Mouse (Mus musculus) lung, embryonic 16.5 days (tissue): Measurements from ENCODE around the gene Myh2. TPM values are rescaled to one million over a fixed set of nuclear protein-coding genes. Genes with fewer than 3 reads are reported as not detected.

Experiments
- ATAC-seq: fragments of 200-750 bp; cut with Nextera tagmentation; 2 replicates; pipeline ENCODE4 v1.8.0; 2017; ENCODE audit warnings: low read depth, mild to moderate bottlenecking, moderate library complexity
- H3K27ac ChIP-seq: fragments of 300-500 bp; sonication (generic); 2 replicates; pipeline ENCODE4 v1.5.1; 2014; ENCODE audit warnings: mild to moderate bottlenecking, control low read depth, low read length
- H3K27me3 ChIP-seq: fragments of 300-500 bp; sonication (generic); 2 replicates; pipeline ENCODE4 v1.6.1; 2014; ENCODE audit warnings: low read depth, low read length, mixed read lengths; ENCODE audit not compliant: control insufficient read depth, insufficient read depth
- H3K36me3 ChIP-seq: fragments of 300-500 bp; sonication (generic); 2 replicates; pipeline ENCODE4 v1.6.1; 2014; ENCODE audit warnings: low read length; ENCODE audit not compliant: control insufficient read depth, insufficient read depth
- H3K4me1 ChIP-seq: fragments of 300-500 bp; sonication (generic); replicated peaks from 2 replicates; pipeline ENCODE4 v1.6.1; 2014; ENCODE audit warnings: low read length, mixed read lengths; ENCODE audit not compliant: control insufficient read depth, insufficient read depth
- H3K4me2 ChIP-seq: fragments of 300-500 bp; sonication (generic); 2 replicates; pipeline ENCODE4 v1.6.1; 2014; ENCODE audit warnings: low read depth, low read length, control low read depth
- H3K4me3 ChIP-seq: fragments of 300-500 bp; sonication (generic); 2 replicates; pipeline ENCODE4 v1.5.1; 2014; ENCODE audit warnings: mild to moderate bottlenecking, low read length, control low read depth
- H3K9ac ChIP-seq: fragments of 300-500 bp; sonication (generic); 2 replicates; pipeline ENCODE4 v1.6.1; 2014; ENCODE audit warnings: low read length, control low read depth
- H3K9me3 ChIP-seq: fragments of 300-500 bp; sonication (generic); 2 replicates; pipeline ENCODE4 v1.6.1; 2016; ENCODE audit warnings: low read length; ENCODE audit not compliant: control insufficient read depth
- WGBS: fragments of 180-500 bp; shearing (Covaris S2); extraction: QIAGEN DNeasy Blood & Tissue Kit; methylation state at CpG from one replicate; pipeline ENCODE4 v1.1.7; 2014; 5-methylcytosine and 5-hydroxymethylcytosine counted together
- polyA plus RNA-seq: library from polyadenylated mRNA; unstranded; fragments of >200 nt; fragmentation: Nextera tagmentation; extraction: Ambion mirVana; gene quantifications from 2 replicates; pipeline ENCODE4 v1.2.1, GENCODE M21; 2015

Gene Myh2
- polyA plus RNA-seq, 1 experiment from 2014 or later: not detected

DNA sequence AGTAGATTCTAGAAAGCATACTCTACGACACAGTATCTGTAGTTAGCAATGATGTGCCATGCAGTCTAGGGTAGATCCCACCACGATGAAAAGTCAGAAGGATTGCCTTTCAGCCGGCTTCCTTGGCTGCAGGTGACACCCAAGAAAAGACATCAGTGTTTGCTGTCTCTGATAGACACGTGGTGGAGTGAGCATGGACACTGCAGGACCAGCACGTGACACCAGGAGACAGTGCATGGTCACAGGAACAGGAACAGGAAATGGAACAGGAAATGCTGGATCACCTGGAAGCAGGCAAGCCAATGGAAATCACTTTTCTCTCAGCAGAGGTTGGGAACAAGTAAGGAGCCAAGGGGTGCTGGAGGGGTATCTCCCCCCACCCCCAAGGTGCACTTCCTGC lies 27.8 kb upstream of the Myh2 start:
- 73% methylated on average over 5 of the region's 5 CpGs for WGBS
- no peaks in the 10 kb centered on the region for H3K4me1 ChIP-seq
- ATAC-seq: no peak
- H3K4me3 ChIP-seq: no peak overlapping the region
- no peaks in the 10 kb centered on the region for H3K9me3 ChIP-seq
- no peak overlapping the region for H3K9ac ChIP-seq
- H3K36me3 ChIP-seq: no peaks in the 10 kb centered on the region
- no peaks in the 10 kb centered on the region for H3K27me3 ChIP-seq
- H3K4me2 ChIP-seq: no peak overlapping the region
- no peak overlapping the region for H3K27ac ChIP-seq

DNA sequence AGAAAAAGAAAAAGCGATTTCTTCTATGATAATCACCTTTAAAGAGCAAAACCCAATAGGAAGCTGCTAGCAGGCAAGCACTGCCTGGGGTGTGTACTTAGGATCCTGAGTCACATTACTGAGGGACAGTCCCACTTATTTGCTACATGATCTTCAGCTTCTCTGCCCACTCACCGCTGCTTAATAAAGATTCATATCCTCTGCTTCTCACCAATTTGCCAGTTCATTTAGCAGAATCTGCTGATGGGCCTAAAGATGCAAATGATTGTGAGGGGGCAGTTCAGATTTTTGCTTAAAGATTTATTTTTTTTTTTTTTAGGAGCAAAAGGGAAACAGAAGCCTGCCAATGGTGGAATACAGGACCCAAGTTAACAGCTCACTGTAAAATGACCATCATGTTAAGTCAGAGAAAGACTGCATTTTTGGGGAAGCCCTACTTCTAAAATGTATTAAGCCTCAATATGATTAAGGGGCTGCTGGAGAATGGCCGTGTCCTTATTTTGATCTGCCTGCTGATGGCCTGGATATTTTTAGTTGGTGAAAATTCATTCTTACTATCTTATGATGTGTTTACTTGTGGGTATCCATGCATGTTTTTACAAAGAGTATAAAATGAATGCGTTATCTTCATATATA lies 26.8 kb upstream of the Myh2 start:
- H3K27ac ChIP-seq: no peak overlapping the region
- no peaks in the 10 kb centered on the region for H3K4me1 ChIP-seq
- no peak overlapping the region for H3K9ac ChIP-seq
- H3K27me3 ChIP-seq: no peaks in the 10 kb centered on the region
- H3K36me3 ChIP-seq: no peaks in the 10 kb centered on the region
- no peak overlapping the region for H3K4me2 ChIP-seq
- WGBS: 85% methylated on average over 4 of the region's 4 CpGs
- H3K9me3 ChIP-seq: no peaks in the 10 kb centered on the region
- ATAC-seq: no peak
- H3K4me3 ChIP-seq: no peak overlapping the region

DNA sequence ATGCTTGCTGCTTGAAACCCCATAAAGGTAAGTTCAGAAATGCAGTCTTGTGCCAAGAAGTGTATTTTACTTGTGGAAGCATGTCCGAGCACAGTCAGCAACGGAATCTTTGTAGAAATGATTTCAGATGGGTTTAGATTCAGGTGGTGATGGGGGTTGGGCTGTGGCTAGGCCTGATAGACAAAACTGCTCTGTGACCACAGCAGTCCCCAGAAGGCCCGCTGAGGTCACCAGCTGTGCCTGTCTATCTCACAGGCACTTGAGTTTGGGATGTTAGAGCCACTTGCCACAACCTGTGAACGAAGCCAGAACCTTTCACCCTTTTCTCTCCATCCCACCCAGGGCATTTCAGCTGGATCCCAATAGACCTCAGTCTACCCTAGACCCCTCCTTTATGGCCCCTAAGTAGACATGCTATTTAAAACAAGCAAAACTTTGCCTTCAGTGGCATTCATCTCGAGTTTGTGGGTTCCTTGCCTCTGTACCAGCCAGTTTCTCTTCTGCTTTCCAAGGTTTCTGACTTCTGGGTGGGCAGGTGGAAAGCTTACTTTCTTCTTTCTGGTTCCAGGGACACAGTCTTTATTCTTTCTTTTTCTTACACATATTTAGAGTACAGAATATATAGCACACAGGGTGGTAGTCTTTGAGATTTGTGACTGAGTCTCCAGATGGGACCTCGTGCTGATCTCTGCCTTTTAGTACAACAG lies 26.1 kb upstream of the Myh2 start:
- WGBS: 59% methylated on average over 6 of the region's 6 CpGs
- H3K4me2 ChIP-seq: no peak overlapping the region

DNA sequence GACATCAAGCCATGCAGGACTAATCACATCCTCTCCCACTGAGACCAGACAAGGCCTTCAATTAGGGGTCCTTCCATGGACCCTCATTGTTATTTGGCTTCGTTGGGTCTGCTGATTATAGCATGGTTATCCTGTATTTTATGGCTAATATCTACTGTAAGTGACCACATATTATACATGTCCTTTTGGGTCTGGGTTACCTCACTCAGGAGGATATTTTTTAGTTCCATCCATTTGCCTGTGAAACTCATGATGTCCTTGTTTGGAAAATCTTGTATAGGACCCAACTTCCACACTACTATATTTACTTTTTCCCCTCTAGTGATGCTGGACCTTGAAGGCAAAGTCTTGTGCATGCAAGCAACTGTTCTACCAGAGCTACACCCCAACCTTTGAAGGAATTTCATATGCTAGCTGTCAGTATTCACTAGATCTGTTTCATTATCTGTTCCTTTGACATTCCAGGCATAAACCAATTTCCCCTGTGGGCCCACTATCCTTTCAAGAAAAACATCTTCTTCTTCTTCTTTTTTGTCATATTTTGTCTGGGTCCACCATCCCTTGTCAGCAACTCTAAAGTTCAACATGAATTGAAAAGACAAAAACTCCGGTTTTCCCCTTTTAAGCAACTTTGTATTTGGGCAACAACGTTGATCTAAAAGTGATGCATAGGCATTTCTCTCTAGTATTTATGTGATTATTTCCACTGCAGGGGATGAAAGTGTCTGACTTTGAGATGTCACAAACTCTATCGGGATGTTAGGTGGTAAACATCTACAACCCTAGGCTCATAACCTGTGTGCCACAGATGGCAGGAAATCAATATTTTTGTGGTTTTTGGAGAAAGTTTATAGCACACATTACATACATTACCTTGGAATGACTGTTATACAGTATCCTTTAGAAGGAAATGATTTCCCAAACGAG lies 25.1 kb upstream of the Myh2 start:
- no peak for ATAC-seq
- 77% methylated on average over 5 of the region's 5 CpGs for WGBS
- H3K9ac ChIP-seq: no peak overlapping the region
- H3K4me3 ChIP-seq: no peak overlapping the region
- H3K4me2 ChIP-seq: no peak overlapping the region
- no peak overlapping the region for H3K27ac ChIP-seq
- no peaks in the 10 kb centered on the region for H3K36me3 ChIP-seq
- H3K9me3 ChIP-seq: no peaks in the 10 kb centered on the region
- no peaks in the 10 kb centered on the region for H3K4me1 ChIP-seq
- H3K27me3 ChIP-seq: no peaks in the 10 kb centered on the region

More for the DNA sequence above, 26.1 kb upstream of the Myh2 start:
- no peak for ATAC-seq
- no peaks in the 10 kb centered on the region for H3K36me3 ChIP-seq
- H3K9me3 ChIP-seq: no peaks in the 10 kb centered on the region
- no peaks in the 10 kb centered on the region for H3K27me3 ChIP-seq
- no peak overlapping the region for H3K4me3 ChIP-seq
- H3K9ac ChIP-seq: no peak overlapping the region
- H3K4me1 ChIP-seq: no peaks in the 10 kb centered on the region
- H3K27ac ChIP-seq: no peak overlapping the region

DNA sequence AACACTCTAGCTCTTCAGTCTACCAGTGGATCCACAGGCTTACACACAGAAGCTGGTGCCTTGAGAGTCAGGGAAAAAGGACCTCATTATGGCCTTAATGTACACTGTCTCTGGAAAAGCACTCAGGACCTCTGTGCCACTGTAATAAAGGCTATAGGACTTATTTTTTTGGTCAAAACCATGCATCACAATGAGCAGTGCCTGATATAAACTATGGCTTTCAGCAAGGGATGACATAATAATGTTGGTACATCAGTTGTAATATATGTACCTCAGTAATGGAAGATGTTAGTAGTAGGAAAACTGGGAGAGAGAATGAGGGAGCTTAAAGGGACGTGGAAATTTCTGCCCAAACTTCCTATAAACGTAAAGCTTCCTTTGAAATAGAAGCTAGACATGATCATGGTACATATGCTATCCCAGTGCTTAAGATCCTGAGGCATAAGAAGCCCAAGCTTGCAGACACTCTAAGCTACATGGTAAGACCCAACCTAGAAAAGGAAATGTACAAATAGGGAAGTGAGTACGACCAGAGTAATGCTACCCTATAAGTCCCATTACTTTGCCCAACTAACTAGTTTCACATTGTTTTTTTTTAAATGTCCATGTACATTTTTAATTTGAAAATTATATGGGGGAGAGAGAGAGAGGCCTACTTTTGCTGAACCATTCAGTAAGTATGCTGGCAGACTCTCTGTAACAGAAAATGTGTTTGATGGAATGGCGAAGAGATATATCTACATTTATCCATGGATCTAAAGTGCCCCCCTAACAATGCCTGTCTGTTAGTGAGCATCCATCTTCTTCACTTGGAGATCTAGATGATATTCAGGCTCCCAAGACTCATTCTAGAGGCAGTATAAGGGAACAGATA lies 24.2 kb upstream of the Myh2 start:
- Histone ChIP-seq H3K9me3 (no peaks in the 10 kb centered on the region), H3K27me3 (no peaks in the 10 kb centered on the region)
- WGBS: 83% methylated on average over 4 of the region's 4 CpGs

DNA sequence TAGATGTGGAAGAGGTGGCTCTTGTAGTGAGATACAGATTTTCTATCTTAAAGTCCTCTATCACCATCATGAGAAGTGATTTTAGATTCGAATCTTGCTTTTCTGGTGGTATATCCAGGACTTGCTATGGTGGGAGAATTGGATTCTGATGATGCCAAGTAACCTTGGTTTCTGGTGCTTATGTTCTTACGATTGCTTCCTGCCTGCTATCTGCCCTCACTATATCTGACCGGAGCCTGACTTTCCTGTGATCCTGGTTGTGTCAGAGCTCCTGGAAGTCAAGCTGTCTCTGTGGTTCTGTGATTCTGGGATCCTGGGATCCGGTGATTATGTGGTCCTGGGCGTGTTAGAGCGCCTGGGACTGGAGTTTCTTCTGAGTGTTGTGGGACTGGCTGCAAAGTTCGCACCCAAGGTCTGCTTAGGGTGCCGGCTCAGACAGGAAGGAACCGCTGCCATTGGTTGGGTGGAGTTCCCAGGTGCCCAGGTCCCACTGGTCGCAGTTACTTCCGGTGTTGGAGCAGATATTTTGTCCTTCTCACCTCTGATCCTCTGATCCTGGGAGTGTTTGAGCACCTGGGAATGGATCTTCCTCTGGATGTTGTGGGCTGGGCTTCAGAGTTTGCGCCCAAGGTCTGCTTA lies 23.4 kb upstream of the Myh2 start:
- no peak overlapping the region for H3K4me2 ChIP-seq
- H3K27me3 ChIP-seq: no peaks in the 10 kb centered on the region
- no peak overlapping the region for H3K4me3 ChIP-seq
- WGBS: 87% methylated on average over 12 of the region's 12 CpGs
- H3K36me3 ChIP-seq: no peaks in the 10 kb centered on the region
- no peak overlapping the region for H3K9ac ChIP-seq
- ATAC-seq: no peak
- no peak overlapping the region for H3K27ac ChIP-seq
- no peaks in the 10 kb centered on the region for H3K9me3 ChIP-seq
- no peaks in the 10 kb centered on the region for H3K4me1 ChIP-seq

More for the DNA sequence above, 24.2 kb upstream of the Myh2 start:
- Histone ChIP-seq H3K36me3 (no peaks in the 10 kb centered on the region), H3K4me1 (no peaks in the 10 kb centered on the region), H3K4me2 (no peak overlapping the region), H3K9ac (no peak overlapping the region), H3K4me3 (no peak overlapping the region), H3K27ac (no peak overlapping the region)
- ATAC-seq: no peak

DNA sequence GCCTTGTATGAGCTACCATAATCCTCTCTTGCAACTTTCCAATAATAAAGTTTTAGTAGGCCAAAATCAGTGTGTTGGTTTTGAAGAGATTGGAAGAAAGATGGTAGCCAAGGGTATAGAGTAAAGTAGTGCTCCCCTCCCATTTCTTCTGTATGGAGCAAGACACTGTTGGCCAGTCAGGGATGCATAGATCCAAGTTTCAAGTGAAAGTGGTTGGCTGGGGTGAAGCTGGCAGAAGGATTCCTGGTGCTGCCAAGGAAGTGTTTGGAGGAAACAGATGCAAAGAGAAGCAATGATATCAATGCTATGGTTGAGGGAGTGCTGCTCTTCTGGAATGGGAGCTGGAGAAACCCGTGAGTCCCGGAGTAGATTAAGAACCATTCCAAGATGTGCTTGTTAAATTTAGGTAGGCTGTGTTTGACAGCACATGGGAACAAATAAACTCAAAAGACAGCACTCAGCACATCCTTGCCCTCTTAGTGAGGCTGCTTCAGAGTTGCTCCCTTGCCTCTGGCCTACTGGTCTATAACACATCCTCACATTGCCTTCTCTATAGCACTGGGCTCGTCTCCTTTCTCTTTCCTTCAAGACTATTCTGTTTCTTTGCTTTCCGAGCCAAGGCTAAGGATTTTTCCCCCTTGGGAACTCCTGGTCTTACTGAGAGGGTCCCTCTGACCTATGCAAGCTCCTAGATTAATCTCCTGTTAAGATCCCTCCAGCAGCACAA lies 22.4 kb upstream of the Myh2 start:
- WGBS: 67% methylated on average over 4 of the region's 4 CpGs
- H3K4me1 ChIP-seq: no peaks in the 10 kb centered on the region

DNA sequence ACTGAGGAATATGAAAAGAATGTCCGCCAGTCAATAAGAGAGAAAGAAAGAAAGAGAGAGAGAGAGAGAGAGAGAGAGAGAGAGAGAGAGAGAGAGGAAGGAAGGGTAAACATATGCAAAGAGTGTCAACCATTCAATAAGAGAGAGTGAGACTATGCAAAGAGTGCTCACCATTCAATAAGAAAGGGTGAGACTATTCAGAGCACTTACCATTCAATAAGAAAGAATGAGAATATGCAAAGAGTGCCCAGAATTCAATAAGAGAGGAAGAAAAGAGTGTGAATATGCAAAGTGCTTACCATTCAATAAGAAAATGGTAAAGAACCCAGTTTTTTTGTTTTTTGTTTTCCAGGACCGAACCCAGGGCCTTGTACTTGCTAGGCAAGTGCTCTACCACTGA lies 20.6 kb upstream of the Myh2 start:
- Histone ChIP-seq H3K27ac (no peak overlapping the region), H3K4me3 (no peak overlapping the region), H3K9ac (no peak overlapping the region), H3K4me2 (no peak overlapping the region), H3K9me3 (no peaks in the 10 kb centered on the region), H3K27me3 (no peaks in the 10 kb centered on the region), H3K4me1 (no peaks in the 10 kb centered on the region), H3K36me3 (no peaks in the 10 kb centered on the region)
- no peak for ATAC-seq
- 84% methylated on average over 2 of the region's 2 CpGs for WGBS

More for the DNA sequence above, 22.4 kb upstream of the Myh2 start:
- no peaks in the 10 kb centered on the region for H3K36me3 ChIP-seq
- H3K27me3 ChIP-seq: no peaks in the 10 kb centered on the region
- no peak overlapping the region for H3K4me3 ChIP-seq
- ATAC-seq: no peak
- no peak overlapping the region for H3K27ac ChIP-seq
- H3K9me3 ChIP-seq: no peaks in the 10 kb centered on the region
- H3K9ac ChIP-seq: no peak overlapping the region
- no peak overlapping the region for H3K4me2 ChIP-seq
